Mouse (Mus musculus) liver, embryonic 12.5 days (tissue): ENCODE measurements around the gene Mrpl11. TPM values are rescaled to one million over a fixed set of nuclear protein-coding genes. Genes with fewer than 3 reads are reported as not detected.

Experiments
- ATAC-seq: fragments of 200-750 bp; cut with Nextera tagmentation; 2 replicates; pipeline ENCODE4 v1.8.0; 2017; ENCODE audit warnings: moderate number of reproducible peaks, mild to moderate bottlenecking, moderate library complexity
- H3K27ac ChIP-seq: fragments of 300-500 bp; sonication (generic); 2 replicates; pipeline ENCODE4 v1.5.1; 2016; ENCODE audit warnings: mild to moderate bottlenecking
- H3K27me3 ChIP-seq: fragments of 300-500 bp; sonication (generic); replicated peaks from 2 replicates; pipeline ENCODE4 v1.6.1; 2016; ENCODE audit warnings: mild to moderate bottlenecking, moderate library complexity
- H3K36me3 ChIP-seq: fragments of 300-500 bp; sonication (generic); 2 replicates; pipeline ENCODE4 v1.6.1; 2016; ENCODE audit warnings: mild to moderate bottlenecking, moderate library complexity
- H3K4me1 ChIP-seq: fragments of 300-500 bp; sonication (generic); 2 replicates; pipeline ENCODE4 v1.6.1; 2016
- H3K4me2 ChIP-seq: fragments of 300-500 bp; sonication (generic); 2 replicates; pipeline ENCODE4 v1.6.1; 2016; ENCODE audit warnings: mild to moderate bottlenecking, moderate library complexity
- H3K4me3 ChIP-seq: fragments of 300-500 bp; sonication (generic); 2 replicates; pipeline ENCODE4 v1.5.1; 2016; ENCODE audit warnings: mild to moderate bottlenecking, moderate library complexity
- H3K9ac ChIP-seq: fragments of 300-500 bp; sonication (generic); 2 replicates; pipeline ENCODE4 v1.6.1; 2016; ENCODE audit warnings: mild to moderate bottlenecking, moderate library complexity
- H3K9me3 ChIP-seq: fragments of 300-500 bp; sonication (generic); replicated peaks from 2 replicates; pipeline ENCODE4 v1.6.1; 2016; ENCODE audit warnings: mild to moderate bottlenecking, moderate library complexity
- WGBS: fragments of 180-500 bp; shearing (Covaris S2); methylation state at CpG from one replicate; pipeline ENCODE4 v1.1.7; 2016; ENCODE audit not compliant: insufficient replicate concordance; 5-methylcytosine and 5-hydroxymethylcytosine counted together
- polyA plus RNA-seq: library from polyadenylated mRNA; unstranded; fragments of >200 nt; fragmentation: Nextera tagmentation; extraction: Ambion mirVana; gene quantifications from 2 replicates; pipeline ENCODE4 v1.2.1, GENCODE M21; 2016

Gene Mrpl11
- polyA plus RNA-seq = 82.4 and 84.7 TPM in 2 replicates

- peak; percentile 95 for ATAC-seq
- Histone ChIP-seq H3K9me3 (no peaks in the 10 kb centered on the region), H3K9ac (peak within 1 kb of the TSS; percentile 79), H3K27ac (peak within 1 kb of the TSS; percentile 75), H3K4me1 (peaks cover 18% of the 10 kb centered on the region), H3K4me2 (peak within 1 kb of the TSS; percentile 77), H3K4me3 (peak within 1 kb of the TSS; percentile 90), H3K36me3 (peaks cover 30% of the 10 kb centered on the region), H3K27me3 (peaks cover 13% of the 10 kb centered on the region)
- WGBS = under 1% methylated on average over 34 of the region's 34 CpGs
Measured at GRCm38 (mm10) chr19:4961928-4962601, at the start of gene Mrpl11. Mrpl11 (plus strand) TSS chr19:4962147.

DNA sequence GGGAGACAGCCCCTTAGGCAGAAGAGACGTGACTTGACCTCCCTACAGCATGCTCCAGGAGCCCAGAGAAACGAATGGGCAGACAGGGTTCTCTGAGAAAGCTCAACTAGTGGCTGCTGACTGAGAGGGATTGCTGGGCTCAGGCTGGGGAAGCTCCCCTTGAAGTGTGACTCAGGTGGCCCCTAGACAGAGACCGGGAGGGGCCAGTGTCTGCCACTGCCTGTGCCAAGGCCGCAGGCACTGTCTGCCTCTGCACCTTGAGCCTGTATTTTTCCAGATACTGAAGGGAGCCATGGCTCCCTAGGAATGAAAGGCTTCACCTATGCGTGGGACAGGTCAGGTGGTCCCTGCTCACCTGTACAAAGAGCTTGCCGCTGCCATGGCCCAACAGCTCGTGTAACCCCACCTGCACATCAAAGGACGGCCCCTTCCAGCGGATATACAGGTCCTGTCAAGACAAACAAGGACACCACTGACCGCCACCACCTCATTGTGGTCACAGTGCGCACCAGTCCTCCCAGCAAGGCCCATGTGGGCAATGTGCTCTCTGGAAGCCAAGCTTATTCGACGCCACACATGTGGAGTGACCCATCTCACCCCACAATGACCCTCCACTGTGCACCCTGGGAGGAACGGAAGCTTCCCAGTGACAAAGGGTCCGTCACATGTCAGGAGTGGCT lies 45.9 kb upstream of the Mrpl11 start:
- Histone ChIP-seq H3K4me2 (no peak overlapping the region), H3K4me1 (peaks cover 6% of the 10 kb centered on the region; the same call in 1 of the 2 replicates), H3K27me3 (no peaks in the 10 kb centered on the region), H3K9me3 (no peaks in the 10 kb centered on the region), H3K27ac (no peak overlapping the region), H3K36me3 (peaks cover 99% of the 10 kb centered on the region), H3K4me3 (no peak overlapping the region), H3K9ac (no peak overlapping the region)
- WGBS = 86% methylated on average over 15 of the region's 15 CpGs
- no peak for ATAC-seq

GRCm38 (mm10) chr19:4916827-4917226 lies 45.1 kb upstream of the Mrpl11 start:
- H3K4me3 ChIP-seq = no peak overlapping the region
- H3K27ac ChIP-seq = no peak overlapping the region
- no peak for ATAC-seq
- H3K36me3 ChIP-seq = peaks cover 99% of the 10 kb centered on the region
- no peaks in the 10 kb centered on the region for H3K9me3 ChIP-seq
- H3K4me1 ChIP-seq = peaks cover 6% of the 10 kb centered on the region; the same call in 1 of the 2 replicates
- H3K27me3 ChIP-seq = no peaks in the 10 kb centered on the region
- 80% methylated on average over 10 of the region's 10 CpGs for WGBS
- no peak overlapping the region for H3K9ac ChIP-seq
- no peak overlapping the region for H3K4me2 ChIP-seq

GRCm38 (mm10) chr19:4919652-4920051 lies 42.3 kb upstream of the Mrpl11 start:
- Histone ChIP-seq H3K27me3 (no peaks in the 10 kb centered on the region), H3K27ac (no peak overlapping the region), H3K36me3 (peaks cover 100% of the 10 kb centered on the region), H3K4me3 (no peak overlapping the region), H3K4me2 (no peak overlapping the region), H3K4me1 (no peaks in the 10 kb centered on the region), H3K9me3 (no peaks in the 10 kb centered on the region), H3K9ac (no peak overlapping the region)
- no peak for ATAC-seq
- 78% methylated on average over 6 of the region's 6 CpGs for WGBS

- Histone ChIP-seq H3K27me3 (no peaks in the 10 kb centered on the region), H3K36me3 (peaks cover 62% of the 10 kb centered on the region), H3K4me1 (peaks cover 27% of the 10 kb centered on the region), H3K4me3 (no peak overlapping the region), H3K9ac (no peak overlapping the region), H3K4me2 (no peak overlapping the region), H3K27ac (no peak overlapping the region), H3K9me3 (no peaks in the 10 kb centered on the region)
- WGBS = 91% methylated on average over 11 of the region's 11 CpGs
- ATAC-seq = no peak
Measured at GRCm38 (mm10) chr19:4925121-4925860, 36.7 kb upstream of the Mrpl11 start.

GRCm38 (mm10) chr19:4927904-4928531 lies 33.9 kb upstream of the Mrpl11 start, which contains the start of gene Dpp3:
Dpp3 (minus strand) TSS chr19:4928287.
- H3K4me1 ChIP-seq = peaks cover 27% of the 10 kb centered on the region
- peaks cover 35% of the 10 kb centered on the region for H3K36me3 ChIP-seq
- no peaks in the 10 kb centered on the region for H3K9me3 ChIP-seq
- H3K27me3 ChIP-seq = peaks cover 19% of the 10 kb centered on the region
- peak within 1 kb of the TSS; percentile 46 for H3K27ac ChIP-seq
- under 1% methylated on average over 32 of the region's 32 CpGs for WGBS
- H3K9ac ChIP-seq = peak within 1 kb of the TSS; percentile 68
- peak within 1 kb of the TSS; percentile 67 for H3K4me3 ChIP-seq
- ATAC-seq = peak; percentile 99
- peak within 1 kb of the TSS; percentile 66 for H3K4me2 ChIP-seq

DNA sequence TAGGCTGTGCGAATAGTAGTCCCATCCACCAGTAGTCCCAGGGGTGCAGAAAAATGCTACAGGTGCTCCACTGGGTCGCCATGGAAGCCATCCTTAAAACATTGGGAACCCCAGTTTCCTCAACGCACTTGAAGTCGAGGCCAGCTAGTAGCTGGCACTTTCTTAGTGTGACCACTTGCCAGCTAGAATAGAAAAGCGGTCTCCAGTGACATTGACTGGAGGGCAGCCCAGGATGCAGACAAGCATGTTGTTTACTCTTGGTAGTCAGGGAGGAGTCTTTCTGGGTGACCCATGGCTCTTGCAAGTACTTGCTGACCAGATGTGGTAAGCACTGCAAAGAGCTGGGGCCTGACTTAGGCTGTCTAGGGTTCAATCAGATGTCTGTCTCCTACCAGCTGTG lies 33.2 kb upstream of the Mrpl11 start:
- no peak for ATAC-seq
- peak overlapping the region; percentile 68 for H3K9ac ChIP-seq

DNA sequence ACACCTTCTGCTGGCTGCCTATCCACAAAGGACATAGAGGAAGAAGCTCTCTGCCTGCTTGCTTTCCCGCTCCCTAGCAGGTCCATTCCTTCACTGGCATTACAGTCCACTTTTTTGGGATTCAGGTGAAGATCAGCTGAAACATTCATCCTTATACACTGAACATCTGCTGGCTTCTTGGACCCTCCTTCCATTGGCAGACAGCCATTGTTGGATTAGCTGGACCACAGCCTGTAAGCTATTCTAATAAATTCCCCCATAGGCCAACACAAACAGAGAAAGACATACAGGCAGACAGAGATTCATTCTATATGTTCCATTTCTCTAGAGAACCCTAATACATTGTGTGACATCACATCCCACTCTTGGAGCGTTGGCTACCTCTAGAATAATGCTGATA lies 25.1 kb upstream of the Mrpl11 start:
- Histone ChIP-seq H3K4me2 (no peak overlapping the region), H3K4me3 (no peak overlapping the region), H3K9ac (no peak overlapping the region), H3K27me3 (peaks cover 59% of the 10 kb centered on the region), H3K4me1 (no peaks in the 10 kb centered on the region), H3K27ac (no peak overlapping the region), H3K9me3 (no peaks in the 10 kb centered on the region), H3K36me3 (no peaks in the 10 kb centered on the region)
- no peak for ATAC-seq
- WGBS = 65% methylated on average over 2 of the region's 2 CpGs

More for the DNA sequence above, 33.2 kb upstream of the Mrpl11 start:
- peaks cover 27% of the 10 kb centered on the region for H3K4me1 ChIP-seq
- peaks cover 20% of the 10 kb centered on the region for H3K27me3 ChIP-seq
- H3K36me3 ChIP-seq = peaks cover 27% of the 10 kb centered on the region
- 0 out of 2 replicates have a peak overlapping the region, but pooled peaks have one; percentile 43 for H3K27ac ChIP-seq
- H3K9me3 ChIP-seq = no peaks in the 10 kb centered on the region
- WGBS = 63% methylated on average over 5 of the region's 5 CpGs
- H3K4me3 ChIP-seq = peak overlapping the region; percentile 67
- H3K4me2 ChIP-seq = peak overlapping the region; percentile 66

- Histone ChIP-seq H3K9ac (no peak overlapping the region), H3K4me2 (no peak overlapping the region), H3K27me3 (peaks cover 59% of the 10 kb centered on the region), H3K4me3 (no peak overlapping the region), H3K27ac (no peak overlapping the region), H3K4me1 (peaks cover 6% of the 10 kb centered on the region), H3K9me3 (no peaks in the 10 kb centered on the region), H3K36me3 (no peaks in the 10 kb centered on the region)
- WGBS = 72% methylated on average over 17 of the region's 17 CpGs
- ATAC-seq = no peak
Measured at GRCm38 (mm10) chr19:4937444-4938310, 24.3 kb upstream of the Mrpl11 start.

DNA sequence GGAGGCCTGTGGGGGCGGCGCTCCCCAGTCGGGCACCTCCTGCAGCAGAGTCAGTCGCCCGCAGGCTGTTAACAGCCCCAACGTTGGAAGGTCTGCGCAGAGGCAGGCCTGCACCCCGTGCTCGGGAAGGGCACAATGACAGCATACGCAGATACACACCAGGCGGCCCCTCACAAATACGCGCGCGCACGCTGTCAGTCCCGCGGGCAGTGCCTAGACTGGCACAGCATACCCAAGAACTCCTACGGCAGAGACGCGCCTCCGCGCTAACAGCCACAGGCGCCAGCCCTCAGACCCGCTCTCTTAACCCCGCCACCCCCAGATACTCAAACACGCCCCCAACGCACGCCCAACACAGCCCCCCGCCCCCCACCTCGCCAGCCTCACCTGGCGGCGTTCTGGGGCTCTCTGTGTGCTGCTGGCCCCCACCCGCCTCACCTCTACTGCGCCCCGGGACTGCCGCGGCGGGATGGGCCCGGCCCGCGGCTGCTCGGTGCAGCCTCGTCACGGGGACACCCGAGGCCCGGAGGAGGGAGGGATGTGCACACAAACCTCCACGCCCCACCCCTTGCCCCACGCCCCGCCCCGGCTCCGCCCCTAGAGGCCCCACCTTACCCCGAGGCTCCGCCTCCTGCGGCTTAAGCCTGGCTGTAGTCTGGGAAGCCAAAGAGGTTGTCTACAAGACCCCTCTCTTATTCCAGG lies 19.2 kb upstream of the Mrpl11 start, which contains the start of gene Peli3:
Peli3 (minus strand) TSS at position 577 of the 702 bp plus-strand sequence.
- Histone ChIP-seq H3K9ac (peak within 1 kb of the TSS; percentile 57), H3K4me2 (peak within 1 kb of the TSS; percentile 95)
- ATAC-seq = peak; percentile 90

More for the DNA sequence above, 19.2 kb upstream of the Mrpl11 start, which contains the start of gene Peli3:
- H3K27ac ChIP-seq = no peak within 1 kb of the TSS
- H3K36me3 ChIP-seq = no peaks in the 10 kb centered on the region
- peaks cover 16% of the 10 kb centered on the region for H3K4me1 ChIP-seq
- peak within 1 kb of the TSS; percentile 61 for H3K4me3 ChIP-seq
- no peaks in the 10 kb centered on the region for H3K9me3 ChIP-seq
- H3K27me3 ChIP-seq = peaks cover 91% of the 10 kb centered on the region
- 2% methylated on average over 55 of the region's 55 CpGs for WGBS
